Mouse (Mus musculus): Measurements from ENCODE around the gene Fcgrt. TPM values are rescaled to one million over a fixed set of nuclear protein-coding genes. Genes with fewer than 3 reads are reported as not detected.
A peak's percentile ranks its signal among the peaks of the same experiment; 100 is the strongest.

The Fcgrt gene
- polyA plus RNA-seq, 1 experiment from 2014 or later: 22.2 TPM

DNA sequence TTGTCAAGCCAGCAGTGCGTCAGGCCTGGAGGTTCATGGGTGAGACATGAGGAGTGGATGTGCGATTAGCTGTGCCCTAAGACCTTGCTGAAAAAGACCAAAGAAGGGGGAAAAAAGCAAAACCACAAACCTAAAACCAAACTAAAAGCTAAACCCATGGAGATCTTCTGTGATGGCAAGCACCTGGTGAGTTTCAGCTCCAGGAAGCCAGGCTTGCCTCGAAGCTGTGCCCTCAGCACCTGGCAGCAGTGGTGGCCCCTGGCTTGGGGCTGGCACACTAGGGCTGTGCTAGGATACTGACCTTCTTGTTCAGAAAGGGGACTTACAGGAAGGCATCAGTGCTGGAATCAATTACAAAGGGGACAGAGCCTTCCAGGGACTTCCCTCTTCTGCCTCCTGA lies 37.7 kb upstream of the Fcgrt start:
- POLR2A ChIA-PET: no interaction called here
- in situ Hi-C loops (cut with MboI; ENCODE audit: low pct_unique_long_range_greater_than_20kb): no loop called here
- H3K27me3 ChIP-seq: no peaks in the 10 kb centered on the region
- CTCF ChIA-PET: no interaction called here
- no peak for TF ChIP-seq CTCF (IDR thresholded peaks at IDR 0.05)
- no peak for ATAC-seq
- no peak for DNase-seq (ENCODE audit: low read depth, low spot score)

DNA sequence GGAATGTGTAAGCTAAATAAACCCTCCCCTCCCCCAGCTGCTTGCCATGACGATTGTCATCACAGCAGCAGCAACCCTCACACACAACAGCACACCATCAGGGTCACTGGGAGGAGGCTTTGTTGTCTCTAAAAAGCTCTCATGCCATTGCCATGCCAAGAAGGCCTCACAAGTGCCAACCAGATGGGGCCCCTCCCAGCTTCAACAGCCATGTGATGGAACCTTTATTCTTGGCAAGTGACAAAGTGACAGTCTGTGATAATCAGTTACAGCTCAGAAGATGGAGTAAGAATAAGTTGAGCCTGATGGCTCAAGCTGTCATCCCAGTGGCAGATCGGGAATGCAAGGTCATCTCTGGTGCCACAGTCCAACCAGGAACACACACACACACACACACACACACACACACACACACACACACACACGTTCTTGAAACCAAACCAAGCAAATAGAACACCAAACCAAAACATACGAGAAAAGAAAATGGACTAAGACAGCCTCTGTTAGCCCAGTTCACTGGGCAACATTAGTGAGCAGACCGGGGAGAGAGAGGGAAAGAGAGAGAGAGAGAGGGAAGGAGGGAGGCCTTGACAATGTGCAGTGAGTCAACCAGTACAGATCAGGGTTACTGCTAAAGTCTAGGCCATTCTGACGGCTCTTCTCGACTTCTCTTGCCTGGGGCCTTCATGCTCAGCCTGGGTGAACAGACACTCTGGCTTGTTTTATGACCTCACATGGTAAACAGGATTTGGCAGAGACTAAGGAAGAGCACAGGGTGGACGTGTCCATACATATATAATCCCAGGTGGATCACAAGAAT lies 36.5 kb upstream of the Fcgrt start:
- no peak for ATAC-seq
- CTCF ChIA-PET: no interaction called here
- POLR2A ChIA-PET: no interaction called here
- in situ Hi-C loops (cut with MboI; ENCODE audit: low pct_unique_long_range_greater_than_20kb): no loop called here
- no peaks in the 10 kb centered on the region for H3K27me3 ChIP-seq
- no peak for TF ChIP-seq CTCF (IDR thresholded peaks at IDR 0.05)
- no peak for DNase-seq (ENCODE audit: low read depth, low spot score)

DNA sequence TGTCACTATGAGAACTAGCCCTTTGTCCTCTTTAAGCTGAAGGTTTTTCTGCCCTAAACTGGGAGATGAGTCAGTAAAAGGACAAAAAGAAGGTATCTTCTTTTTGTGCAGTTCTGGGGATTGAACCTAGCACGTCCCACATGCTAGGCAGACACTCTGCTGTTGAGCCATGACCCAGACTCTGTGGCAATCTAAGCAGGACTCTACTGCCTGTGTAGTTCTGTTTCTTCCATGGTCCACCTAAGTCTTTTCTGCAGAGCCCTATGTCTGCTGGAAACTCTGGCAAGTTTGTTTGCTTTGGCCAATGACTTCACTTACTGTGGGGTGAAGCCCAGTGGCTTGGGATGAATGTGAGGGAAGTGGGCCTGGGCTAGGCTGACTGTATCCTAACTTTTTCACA lies 34.8 kb upstream of the Fcgrt start:
- in situ Hi-C loops (cut with MboI; ENCODE audit: low pct_unique_long_range_greater_than_20kb): no loop called here
- ATAC-seq: no peak
- ChIA-PET POLR2A (no interaction called here), CTCF (interaction anchor here (1.5 to 2.8 kb wide), 2 partner anchors 13 to 15 kb away, joined by 4 to 10 read pairs; partner anchors contain the start of genes Aldh16a1 and Pih1d1)
- no peak for TF ChIP-seq CTCF (IDR thresholded peaks at IDR 0.05)
- H3K27me3 ChIP-seq: no peaks in the 10 kb centered on the region
- DNase-seq (ENCODE audit: low read depth, low spot score): no peak

DNA sequence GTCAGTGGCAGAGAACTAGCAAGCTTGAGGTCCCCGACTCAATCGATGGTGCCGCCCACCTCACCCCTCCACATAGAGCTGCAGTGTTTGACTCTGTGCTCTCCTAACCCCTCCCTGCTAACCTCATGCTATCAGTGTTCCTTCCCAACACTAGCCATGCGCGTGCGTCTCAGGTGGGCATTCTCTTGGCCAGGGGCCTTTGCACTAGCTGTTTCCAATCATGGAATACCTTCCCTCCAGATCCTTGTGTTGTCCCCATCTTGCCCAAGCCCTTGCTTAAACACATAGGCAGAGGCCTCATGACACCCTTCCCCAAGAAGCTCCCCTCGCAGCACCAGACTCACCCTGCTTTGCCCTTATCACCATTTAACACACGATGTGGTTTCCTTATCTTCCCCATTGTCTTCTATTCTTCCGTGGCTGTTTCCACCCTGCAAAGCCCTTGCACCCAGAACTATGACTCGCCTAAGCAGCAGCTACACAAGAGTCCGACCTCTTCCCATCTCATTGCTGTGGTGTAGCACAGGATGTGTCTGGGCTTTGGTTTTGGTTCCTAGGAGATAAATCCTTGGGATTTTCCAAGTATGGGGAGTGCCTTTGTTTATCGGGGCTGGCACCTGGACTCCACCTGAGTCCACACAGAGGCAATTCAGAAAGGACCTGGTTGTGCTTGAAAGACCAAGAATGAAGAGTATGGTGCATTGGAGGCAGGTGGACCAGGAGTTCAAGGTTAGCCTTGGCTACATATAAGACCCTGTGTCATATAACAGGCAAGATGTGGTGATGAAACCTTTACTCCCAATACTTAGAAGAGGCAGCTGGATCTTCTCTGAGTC lies 33.7 kb upstream of the Fcgrt start:
- in situ Hi-C loops (cut with MboI; ENCODE audit: low pct_unique_long_range_greater_than_20kb): no loop called here
- no peaks in the 10 kb centered on the region for H3K27me3 ChIP-seq
- CTCF ChIA-PET: interaction anchor here (1.3 to 2.8 kb wide), 4 partner anchors 14 to 57 kb away, joined by 4 to 10 read pairs (median 6); partner anchors contain the start of genes Aldh16a1, Pih1d1 and Rps11

DNA sequence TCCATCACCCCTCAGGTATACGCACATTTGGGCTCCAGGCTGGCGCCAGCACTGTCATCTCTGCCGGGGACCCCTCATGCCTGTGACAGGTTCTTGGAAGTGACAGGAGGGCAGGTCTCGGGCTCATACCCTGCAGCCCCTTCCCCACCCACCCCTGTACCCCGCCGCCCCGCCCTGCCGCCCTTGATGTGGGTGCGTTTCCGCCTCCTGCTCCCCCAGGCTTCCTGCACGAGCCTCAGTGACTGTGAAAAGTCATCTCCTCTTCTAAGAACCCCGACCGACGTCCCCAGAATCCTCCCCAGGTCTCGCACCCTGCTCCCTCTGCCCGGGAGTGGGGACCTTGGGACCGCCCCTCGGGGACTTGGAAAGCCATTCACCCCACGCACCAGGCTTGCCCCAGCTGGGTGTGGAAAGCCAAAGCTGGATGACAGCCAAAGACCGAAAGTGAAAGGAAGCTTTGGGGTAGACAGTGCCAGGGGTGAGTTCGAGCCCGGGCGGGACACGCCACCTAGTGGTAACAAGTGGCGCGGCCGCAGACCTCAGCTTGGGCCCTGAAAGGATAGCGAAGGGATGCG lies 32.4 kb upstream of the Fcgrt start, which contains the start of the genes Gm45713 and Flt3l:
Gm45713 (minus strand) TSS at position 239 of the 575 bp plus-strand sequence.
Flt3l (minus strand) TSS at position 440 of the 575 bp plus-strand sequence.
- DNase-seq (ENCODE audit: low read depth, low spot score) (no peak), ATAC-seq (peak; percentile 79)
- POLR2A ChIA-PET: interaction anchor here (0.7 kb wide), 1 partner anchor 120 kb away, joined by 3 read pairs; the partner anchor contains the start of gene Scaf1
- CTCF ChIA-PET: interaction anchor here (1.1 to 2.8 kb wide), 5 partner anchors 11 to 55 kb away, joined by 3 to 10 read pairs (median 4); partner anchors contain the start of genes Aldh16a1, Pih1d1 and Rps11
- H3K27me3 ChIP-seq: no peaks in the 10 kb centered on the region
- in situ Hi-C loops (cut with MboI; ENCODE audit: low pct_unique_long_range_greater_than_20kb): no loop called here
- no peak for TF ChIP-seq CTCF (IDR thresholded peaks at IDR 0.05)

More for the DNA sequence above, 33.7 kb upstream of the Fcgrt start:
- no peak for TF ChIP-seq CTCF (IDR thresholded peaks at IDR 0.05)
- ATAC-seq (no peak), DNase-seq (ENCODE audit: low read depth, low spot score) (no peak)
- POLR2A ChIA-PET: no interaction called here

DNA sequence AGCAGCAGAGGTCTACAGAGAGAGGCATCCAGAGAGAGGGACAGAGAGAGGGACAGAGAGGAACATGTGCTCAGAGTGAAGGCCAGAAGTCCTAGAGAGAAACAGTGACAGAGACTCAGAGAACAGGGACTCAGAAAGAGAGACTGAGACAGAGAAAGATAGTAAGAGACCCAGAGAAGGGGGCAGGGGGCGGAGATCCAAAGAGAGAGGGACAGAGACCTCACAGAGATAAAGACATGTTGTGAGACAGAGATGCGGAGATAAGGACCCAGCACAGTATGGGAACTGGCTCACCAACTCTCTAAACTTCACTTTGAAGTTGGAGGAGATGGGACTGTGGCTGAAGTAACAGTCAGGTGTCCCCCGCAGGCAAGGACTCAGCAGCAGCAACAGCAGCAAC lies 31.7 kb upstream of the Fcgrt start:
- TF ChIP-seq CTCF (IDR thresholded peaks at IDR 0.05): no peak
- ATAC-seq (no peak), DNase-seq (ENCODE audit: low read depth, low spot score) (no peak)
- ChIA-PET CTCF (interaction anchor here (1.6 kb wide), 1 partner anchor 8 kb away, joined by 4 read pairs; no protein-coding TSS in a partner anchor), POLR2A (no interaction called here)
- H3K27me3 ChIP-seq: no peaks in the 10 kb centered on the region
- in situ Hi-C loops (cut with MboI; ENCODE audit: low pct_unique_long_range_greater_than_20kb): no loop called here

DNA sequence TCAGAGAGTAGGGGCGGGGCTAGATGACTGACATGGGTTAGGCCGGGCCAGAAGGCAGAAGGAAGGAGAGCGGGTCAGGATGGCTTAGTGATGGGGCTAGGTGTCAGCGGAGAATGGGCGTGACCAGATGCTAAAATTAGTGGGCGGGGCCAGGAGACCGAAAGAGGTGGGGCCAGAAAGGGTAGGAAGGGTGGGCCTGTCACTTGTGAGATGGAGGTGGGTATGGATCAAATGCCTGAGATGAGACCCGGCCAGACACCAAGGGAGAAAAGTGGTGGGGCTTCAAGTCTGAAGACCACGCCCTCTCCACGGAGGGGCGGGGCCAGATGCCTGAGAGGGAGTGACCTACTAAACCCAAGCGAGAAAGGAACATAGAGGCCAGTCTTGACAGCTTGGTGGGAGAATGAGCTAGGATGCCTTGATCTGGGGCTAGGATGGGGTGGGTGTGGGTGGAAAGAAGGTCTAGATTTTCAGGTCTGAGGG lies 30.9 kb upstream of the Fcgrt start:
- ATAC-seq (no peak), DNase-seq (ENCODE audit: low read depth, low spot score) (no peak)
- ChIA-PET CTCF (interaction anchor here (1.6 kb wide), 1 partner anchor 8 kb away, joined by 4 read pairs; no protein-coding TSS in a partner anchor), POLR2A (no interaction called here)
- TF ChIP-seq CTCF (IDR thresholded peaks at IDR 0.05): no peak
- in situ Hi-C loops (cut with MboI; ENCODE audit: low pct_unique_long_range_greater_than_20kb): no loop called here
- no peaks in the 10 kb centered on the region for H3K27me3 ChIP-seq

DNA sequence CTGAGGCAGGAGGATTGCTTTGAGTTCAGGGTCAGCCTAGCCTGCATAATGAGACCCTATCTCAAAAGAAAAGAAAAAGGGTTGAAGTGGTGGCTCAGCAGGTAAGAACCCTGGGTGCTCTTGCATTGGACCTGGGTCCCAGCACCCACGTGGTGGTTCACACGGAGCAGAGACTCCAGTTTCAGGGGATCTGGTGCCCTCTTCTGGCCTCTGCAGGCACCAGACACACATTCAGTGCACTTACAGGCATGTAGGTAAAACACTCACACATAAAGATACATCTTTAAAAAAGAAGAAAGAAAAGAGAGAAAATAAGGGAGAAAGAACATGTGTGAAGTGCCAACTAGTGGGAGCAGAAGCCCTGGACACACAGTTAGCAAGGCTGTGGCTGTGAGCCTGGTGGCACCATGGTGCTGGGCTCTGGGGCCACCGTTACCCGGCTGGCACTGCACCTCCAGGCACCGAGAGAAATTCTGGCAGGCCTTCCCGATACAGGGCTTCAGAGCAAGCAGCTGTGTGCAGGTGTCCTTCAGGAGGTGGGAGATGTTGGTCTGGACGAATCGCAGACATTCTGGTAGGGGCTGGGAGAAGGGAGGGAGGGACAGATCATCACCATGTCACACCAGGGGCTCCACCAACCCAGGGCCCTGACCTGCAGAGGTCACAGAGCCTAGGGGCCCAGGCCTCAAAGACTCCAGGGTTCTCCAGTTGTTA lies 30.0 kb upstream of the Fcgrt start:
- TF ChIP-seq CTCF (IDR thresholded peaks at IDR 0.05): no peak
- DNase-seq (ENCODE audit: low read depth, low spot score) (no peak), ATAC-seq (no peak)
- H3K27me3 ChIP-seq: no peaks in the 10 kb centered on the region
- in situ Hi-C loops (cut with MboI; ENCODE audit: low pct_unique_long_range_greater_than_20kb): no loop called here
- ChIA-PET CTCF (interaction anchor here (1.6 kb wide), 1 partner anchor 9 kb away, joined by 4 read pairs; no protein-coding TSS in a partner anchor), POLR2A (no interaction called here)

DNA sequence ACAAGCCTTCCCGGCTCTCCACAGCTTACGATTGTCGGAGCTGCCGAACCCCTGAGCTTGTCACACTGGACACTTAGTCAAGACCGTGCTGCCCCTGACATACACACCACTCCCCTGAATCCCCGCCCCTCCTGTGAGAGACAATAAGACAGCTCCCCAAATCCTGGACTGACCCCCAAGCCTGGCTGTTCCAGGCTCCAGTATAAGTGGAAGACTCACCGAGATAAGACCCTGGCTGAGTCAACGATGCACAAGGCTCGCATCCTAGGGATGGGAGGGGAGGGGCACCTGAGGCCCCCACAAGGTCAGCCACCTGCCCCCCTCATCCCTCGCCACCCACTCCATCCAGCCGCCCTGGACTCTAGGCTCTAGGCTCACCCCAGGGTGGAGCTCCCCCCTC lies 28.2 kb upstream of the Fcgrt start:
- no peak for ATAC-seq
- POLR2A ChIA-PET: no interaction called here
- in situ Hi-C loops (cut with MboI; ENCODE audit: low pct_unique_long_range_greater_than_20kb): no loop called here
- CTCF ChIA-PET: interaction anchor here (1.0 kb wide), 1 partner anchor 11 kb away, joined by 3 read pairs; no protein-coding TSS in a partner anchor
- DNase-seq (ENCODE audit: low read depth, low spot score): no peak
- H3K27me3 ChIP-seq: no peaks in the 10 kb centered on the region
- no peak for TF ChIP-seq CTCF (IDR thresholded peaks at IDR 0.05)
